Mouse (Mus musculus) urinary bladder, postnatal 10 days (tissue): ENCODE measurements at regions not wholly inside any gene's neighbourhood (a gene's known extent, or its start where the extent isn't known, plus 50 kb on each side); places are given as distances from the start of the nearest gene placed in this dataset.

ENCODE experiments used
- DNase-seq: peaks from one replicate; pipeline ENCODE4 v3.0.0; 2022; ENCODE audit warnings: low spot score

- DNase-seq: no peak
These were observed 458.8 kb downstream of the Rps24 start for GRCm38 (mm10) chr14:24945716-24946115.

GRCm38 (mm10) chr14:24947084-24947483, 460.2 kb downstream of the Rps24 start:
- DNase-seq: no peak

DNA sequence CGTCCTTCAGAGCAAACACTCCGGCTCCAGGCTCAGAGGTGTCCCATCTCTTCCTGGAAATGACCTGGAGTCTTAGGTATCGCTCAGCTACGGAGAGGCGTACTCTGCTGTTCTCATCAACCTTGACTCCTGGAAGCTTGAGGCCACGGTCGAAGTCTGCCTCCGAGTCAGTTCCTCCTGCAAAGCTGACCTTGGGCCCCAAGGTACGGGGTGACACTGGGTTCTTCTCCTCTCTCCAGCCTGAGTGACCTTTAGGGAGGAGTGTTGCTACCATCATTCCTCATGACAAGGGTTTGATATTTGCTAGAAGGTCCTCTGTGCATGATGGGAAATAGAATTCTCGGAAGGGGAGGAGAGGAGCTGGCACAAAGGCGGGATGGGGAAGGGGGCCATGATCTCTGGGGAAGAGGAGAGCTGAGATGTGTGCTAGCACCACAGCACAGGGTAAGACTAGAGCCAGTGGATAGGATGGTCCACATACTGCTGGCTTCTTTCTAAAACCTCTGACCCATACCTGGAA, 469.0 kb downstream of the Rps24 start:
- DNase-seq: no peak

DNA sequence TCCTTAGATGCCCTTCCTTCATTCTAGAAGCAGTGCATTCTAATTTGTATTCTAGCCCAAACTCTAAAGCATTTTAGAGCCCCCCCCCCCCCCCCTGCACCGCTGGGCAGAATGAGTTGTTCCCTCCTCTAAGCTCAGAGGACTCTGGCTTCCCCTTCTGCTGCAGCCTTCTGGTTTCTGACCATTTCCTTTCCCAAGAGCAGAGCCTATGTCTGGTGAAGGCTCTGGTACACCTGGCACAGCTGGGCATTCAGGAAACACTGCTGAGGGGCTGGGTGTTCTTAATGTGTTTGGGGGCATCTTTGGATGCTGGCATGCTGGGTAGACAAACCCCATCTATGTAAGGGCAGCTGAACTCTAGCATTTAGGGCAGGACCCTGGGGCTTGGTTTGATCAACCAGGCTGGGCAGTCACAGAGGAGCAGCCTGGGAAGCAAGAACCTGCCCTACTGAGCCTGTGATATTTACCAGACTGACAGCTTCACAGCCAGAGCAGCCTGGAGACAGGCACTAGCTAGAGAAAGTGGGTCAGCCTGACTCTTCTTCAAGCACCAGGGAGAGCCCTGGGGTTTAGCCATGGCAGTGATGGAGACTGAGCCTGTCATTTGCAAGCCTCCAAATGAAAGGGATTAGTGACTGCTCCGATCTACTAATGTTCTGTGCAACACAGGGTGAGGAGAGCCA, 469.7 kb downstream of the Rps24 start:
- no peak for DNase-seq

DNA sequence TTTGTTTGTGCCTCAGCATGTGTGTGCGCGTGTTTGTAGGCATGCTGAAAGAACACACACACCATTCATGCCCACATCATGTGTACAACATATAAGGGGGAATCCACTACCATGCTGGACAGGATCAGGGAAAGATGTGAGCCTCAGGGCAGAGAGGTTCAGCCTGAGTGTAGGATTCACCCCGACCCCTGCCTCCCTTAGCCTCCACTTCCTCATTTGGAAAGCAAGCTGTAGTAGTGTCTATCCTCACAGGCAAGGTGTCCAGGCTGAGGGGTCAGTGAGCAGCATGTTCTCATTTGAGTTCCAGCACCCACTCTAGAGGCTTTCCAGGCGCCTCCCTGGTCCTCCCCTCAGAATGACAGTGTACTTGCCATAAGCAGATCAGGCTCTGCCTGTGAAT, 470.5 kb downstream of the Rps24 start:
- no peak for DNase-seq

DNA sequence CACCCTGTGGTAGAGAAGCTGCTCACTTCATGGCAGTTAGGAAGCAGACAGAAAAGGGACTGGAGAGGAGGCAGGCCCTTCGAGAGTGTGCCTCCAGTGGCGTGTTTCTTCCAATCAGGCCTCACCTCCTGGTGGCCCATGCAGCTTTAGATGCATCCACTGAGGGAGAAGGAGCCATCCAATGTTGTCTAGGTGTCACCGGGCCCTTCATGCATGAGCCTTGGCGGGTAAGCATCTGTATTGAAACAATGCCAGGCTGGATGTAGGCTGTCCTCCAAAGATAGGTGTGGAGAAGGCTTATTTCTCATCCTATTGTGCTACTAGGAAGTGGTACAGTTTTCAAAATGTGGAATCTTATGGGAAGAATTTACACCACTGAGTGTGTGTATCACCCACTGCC, 471.9 kb downstream of the Rps24 start:
- DNase-seq: no peak

DNA sequence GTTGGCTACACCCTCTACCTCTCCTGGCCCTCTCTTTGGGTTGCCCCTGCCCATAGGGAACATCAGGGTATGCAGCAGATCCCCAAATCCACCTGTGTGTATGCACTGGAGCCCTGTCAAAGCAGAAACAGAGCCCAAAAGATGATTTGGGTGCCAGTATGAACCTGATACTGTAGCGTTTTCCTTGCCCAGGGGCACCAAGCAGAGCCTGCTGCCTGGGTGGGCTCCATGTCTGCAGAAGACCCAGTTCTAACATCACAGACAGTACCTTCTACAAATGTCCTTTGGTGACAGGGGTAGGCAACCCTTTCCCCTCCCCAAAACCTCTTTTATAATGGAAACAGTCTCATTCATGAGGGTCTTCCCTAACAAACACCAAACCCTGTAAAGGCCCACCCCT, 472.5 kb downstream of the Rps24 start:
- DNase-seq: no peak

DNA sequence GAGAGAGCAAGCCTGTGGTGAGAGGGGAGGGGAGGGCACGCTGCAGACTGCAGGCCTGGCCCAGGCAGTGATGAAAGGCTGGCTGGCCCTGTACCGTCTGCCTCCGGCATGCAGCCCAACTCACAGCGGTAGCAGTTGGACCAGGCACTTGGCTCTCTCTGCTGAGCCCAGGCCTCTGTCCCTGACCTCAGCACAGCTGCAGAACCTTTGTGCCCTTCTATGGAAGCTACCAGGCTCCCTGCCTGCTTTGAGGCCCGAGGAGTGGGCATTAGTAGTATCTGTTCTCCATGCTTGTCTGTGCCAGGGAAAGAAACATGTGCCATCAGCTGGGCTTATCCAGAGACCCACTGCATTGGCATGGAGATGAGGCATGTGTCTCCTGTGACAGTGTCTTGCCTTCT, 473.2 kb downstream of the Rps24 start:
- DNase-seq: no peak

DNA sequence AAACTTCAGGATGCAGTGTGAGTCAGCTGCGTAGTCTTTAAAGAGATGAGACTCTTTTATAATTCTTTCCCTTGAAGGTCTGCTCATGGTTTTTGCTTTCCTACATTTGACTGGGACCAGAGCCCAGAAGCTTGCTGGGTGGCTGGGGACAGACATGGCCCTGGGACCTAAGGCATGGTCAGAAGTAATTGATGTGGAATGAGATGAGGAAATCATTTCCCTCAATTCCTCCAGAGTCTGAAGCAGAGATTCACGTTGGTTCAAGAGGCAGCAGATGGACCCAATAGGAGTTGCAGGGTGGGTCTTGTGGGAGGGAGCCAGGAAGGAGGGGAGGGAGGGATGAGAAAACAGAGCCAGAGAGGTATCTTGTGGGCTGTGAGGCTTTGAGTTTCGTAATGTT, 473.9 kb downstream of the Rps24 start:
- DNase-seq: no peak

DNA sequence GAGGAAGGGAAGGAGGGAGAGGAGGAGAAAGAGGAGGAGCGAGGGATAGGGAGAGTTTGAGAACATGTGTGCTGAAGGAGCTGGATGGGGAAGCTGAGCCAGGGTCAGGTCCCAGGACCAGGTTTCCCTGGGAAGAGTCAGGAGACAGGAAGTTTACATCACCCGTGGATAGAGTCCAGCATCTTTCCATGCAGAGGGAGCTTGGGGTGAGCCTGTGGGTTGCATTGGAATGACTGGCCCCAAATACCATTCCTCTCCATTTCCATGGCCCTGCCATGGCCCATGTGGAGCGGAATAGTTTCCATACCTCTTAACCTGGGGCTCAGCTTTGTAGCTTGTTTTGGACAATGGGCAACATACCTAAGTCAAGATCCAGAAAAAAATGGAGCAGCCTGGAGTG, 474.8 kb downstream of the Rps24 start:
- DNase-seq: no peak

DNA sequence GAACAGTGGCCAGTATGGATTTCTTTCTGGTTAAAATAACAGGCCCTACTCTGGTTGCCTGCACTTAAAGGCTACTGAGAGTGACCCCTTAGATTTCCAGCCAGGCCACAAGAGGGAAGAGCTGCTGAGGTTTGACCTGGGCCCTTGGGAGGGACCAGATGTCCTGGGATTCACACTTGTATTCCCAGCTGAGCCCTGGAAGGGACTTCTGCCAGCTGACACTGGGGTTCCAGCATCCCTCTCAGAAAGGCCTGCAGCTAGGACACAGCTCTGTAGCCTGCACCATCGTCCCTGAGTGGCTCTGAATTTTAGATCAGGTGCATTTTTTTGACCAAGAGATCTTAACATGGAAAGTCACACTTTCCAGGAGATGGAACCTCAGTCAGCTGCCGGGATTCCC, 482.7 kb downstream of the Rps24 start:
- DNase-seq: no peak

- no peak for DNase-seq
These were observed 485.4 kb downstream of the Rps24 start for GRCm38 (mm10) chr14:24972357-24972756.

GRCm38 (mm10) chr14:24973039-24973438, 485.9 kb upstream of the Zmiz1 start:
- DNase-seq: no peak

- no peak for DNase-seq
These were observed 485.4 kb upstream of the Zmiz1 start for GRCm38 (mm10) chr14:24973591-24973990.

GRCm38 (mm10) chr14:24982489-24982888, 476.5 kb upstream of the Zmiz1 start:
- DNase-seq: no peak

GRCm38 (mm10) chr14:24983279-24983678, 475.7 kb upstream of the Zmiz1 start:
- no peak for DNase-seq

DNA sequence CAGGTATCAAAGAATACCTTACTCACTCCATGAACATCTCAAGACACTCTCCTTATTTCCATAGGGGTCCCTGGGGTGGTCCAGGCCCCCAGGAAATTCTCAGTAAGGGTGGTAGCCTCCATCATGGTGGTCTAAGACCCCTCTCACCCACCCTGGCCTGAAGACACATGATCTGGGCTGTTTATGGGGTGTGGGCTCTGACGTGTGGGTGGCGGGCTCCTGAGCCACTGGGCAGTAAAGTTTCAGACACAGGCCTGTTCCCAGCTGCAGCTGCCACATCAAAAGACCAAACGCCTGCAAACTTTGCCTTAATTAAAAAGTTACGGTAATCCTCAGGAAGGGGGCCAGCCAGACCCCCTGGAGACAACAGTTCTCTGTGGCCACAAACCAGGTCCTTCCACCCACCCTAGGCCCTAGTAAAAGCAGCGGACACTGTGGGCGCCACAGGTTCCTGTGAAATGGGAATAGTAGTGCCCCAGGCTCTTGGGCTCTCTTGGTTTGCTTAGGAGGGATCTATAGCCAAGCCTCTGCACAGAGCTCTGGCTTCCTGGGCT, 473.1 kb upstream of the Zmiz1 start:
- DNase-seq: no peak

DNA sequence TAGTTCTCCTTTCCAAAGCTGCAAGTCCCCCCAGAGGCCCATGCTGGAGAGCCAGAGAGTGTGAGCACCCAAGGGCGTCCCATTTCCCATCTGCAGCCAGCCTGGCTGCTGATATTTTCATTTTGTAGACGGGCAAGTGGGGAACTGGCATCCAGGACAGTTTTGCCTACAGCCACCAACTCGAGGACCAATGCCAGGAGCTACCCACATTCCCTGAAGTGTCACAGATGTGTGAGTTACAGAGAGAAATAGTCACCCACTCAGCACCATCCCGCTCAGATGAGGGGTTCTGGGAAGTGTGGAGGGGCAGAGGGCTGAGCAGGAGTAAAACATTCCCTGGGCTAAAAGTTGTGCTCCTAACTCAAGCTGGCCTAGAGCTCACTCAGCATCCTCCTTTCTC, 472.6 kb upstream of the Zmiz1 start:
- no peak for DNase-seq

DNA sequence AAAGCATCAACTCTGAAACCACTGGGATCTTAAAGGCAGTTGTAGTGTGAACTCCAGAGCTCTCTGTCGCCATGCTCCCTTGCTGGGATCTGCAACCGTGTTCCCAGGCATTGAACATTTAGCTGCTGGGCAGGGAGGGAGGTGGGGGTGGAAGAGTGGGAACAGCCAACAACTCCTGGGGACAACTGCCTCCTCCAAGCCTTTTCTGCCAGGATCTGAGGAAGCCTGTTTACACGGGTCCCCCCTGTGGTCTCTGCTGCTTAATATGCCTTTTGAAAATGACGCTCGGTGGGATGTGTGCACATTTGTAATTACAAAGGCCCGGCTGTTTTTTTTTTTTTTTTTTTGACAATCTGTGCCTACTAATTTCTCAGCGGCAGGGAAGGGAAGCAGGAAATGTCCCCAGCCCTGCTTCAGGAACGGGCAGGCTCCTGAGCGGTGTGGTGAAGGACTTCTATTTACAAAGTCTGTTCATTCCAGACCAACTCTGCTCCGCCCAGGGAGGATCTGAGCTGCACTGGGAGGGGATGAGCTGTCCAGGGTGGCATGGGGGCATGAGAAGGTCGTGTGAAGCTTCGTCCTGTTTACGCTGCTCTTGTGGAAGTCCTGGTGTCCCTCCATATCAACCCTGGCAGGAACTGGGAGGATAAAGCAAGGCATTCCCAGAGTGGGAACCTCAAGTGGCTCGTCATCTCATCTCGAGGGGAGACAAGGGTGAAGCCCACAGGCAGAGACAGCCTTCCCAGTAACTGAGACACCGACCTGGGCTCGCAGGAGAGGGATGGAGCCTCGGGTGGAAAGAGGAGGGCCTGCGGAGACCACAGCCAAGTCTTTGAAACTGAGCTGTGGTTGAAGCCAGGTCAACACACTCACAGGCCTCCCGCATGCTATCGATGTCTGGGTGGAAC, 465.0 kb upstream of the Zmiz1 start:
- DNase-seq: no peak

DNA sequence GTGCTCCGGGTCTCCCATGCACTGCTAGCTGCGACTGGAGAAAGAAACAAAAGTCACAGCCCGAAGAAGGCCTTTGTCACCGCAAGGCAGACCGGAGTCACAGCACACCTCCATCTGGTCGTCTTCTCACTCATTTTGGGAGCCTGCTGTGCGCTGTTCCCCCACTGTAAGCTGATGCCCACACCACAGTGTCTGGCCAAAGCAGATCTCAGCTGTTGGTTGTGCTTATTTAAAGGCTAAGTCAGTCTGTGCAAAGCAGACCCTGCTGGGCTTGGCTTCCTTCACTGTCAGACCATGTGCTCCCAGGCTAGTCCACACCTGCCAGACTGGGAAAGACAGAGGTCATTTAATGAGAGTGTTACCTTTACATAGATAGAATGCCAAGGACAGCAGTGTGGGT, 463.8 kb upstream of the Zmiz1 start:
- no peak for DNase-seq

GRCm38 (mm10) chr14:24997786-24998509, 461.0 kb upstream of the Zmiz1 start:
- no peak for DNase-seq

DNA sequence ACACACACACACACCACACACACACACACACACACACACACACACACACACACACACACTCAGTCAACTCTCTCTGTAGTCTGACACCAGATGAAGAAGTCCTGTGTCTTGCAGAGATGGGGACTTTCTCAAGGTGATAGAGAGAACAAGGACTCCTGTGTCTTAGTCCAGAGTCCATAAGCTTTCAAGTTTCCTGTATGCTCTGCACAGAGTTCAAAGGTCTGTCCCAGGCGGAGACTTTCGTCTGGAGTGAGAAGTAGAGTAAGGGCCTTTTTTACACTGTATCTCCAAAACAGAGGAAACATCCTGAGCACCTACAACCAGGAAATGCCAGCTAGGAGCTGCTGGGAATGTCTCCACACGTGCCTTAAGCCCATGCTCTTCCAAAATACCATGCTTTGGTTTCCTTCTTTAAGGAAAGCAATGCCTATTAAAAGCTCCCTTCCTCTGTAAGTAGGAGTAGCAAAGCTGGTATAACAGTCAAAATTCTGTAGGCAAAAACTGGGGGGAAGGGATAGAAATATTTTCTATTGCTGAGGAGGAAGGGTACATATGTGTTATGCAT, 459.9 kb upstream of the Zmiz1 start:
- DNase-seq: no peak
